Mouse (Mus musculus) kidney, postnatal 4 days (tissue): ENCODE results near the gene Pla2g4c.

Experiments
- DNase-seq, 2 experiments: peaks; one replicate each; pipeline ENCODE4 v3.0.0; 2021; ENCODE audit warnings: mixed read lengths in 2 of 2

Gene Pla2g4c

DNA sequence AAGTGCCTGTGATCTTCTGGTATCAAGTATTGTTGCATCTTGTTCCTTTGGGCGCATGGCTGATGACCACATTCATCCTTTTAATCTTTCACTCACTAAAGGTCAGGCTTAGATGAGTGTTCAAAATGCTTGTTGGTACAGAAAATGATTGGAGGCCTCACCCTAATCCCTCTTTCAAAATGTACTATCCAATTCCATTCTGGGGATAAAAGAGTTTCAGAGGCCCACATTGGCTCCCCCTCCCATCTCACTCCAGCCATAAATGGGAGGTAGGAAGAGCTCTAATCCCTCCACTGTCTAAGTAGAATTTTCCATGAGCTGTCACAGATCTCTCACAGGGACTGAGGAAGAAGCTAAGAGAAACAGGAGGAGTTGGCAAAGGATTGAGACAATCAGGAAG, 73.4 kb downstream of the Pla2g4c start, which contains the start of gene Cabp5:
Cabp5 (plus strand) TSS at position 301 of the 400 bp plus-strand sequence.
- DNase-seq, result no peak
